In the genomic region with DNA sequence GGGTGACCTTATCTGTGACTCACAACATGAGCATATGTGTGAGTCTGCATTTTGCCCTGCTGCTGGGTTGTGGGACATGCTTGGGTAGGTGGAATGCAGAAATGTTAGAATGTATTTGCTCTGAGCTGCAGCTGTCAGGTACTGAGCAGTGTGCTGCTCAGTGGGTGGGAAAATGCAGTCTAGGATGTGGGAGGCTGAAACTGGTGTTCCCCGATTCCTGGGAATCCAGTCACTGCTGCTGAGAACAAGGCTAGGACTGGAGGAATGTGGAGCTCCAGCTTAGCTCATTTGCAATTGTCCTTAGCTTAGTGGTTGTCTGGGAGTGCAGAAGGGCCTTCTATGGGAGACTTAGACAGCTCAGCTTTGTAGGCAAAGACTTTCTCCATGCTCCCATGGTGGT, we compare ENCODE assay signal across 25 mouse cellular contexts. TPM values are rescaled to one million over a fixed set of nuclear protein-coding genes. Genes with fewer than 3 reads are reported as not detected.
"Had no signal": no experiment of that assay in that cellular context is flagged by ENCODE, and none has a peak within 500 bp of the region (broad histone marks: within the 10 kb centered on the region; RNA-seq: fewer than 3 reads in every experiment).

No protein-coding gene starts in this region.

- H3K4me1 ChIP-seq: lung, embryonic 15.5 days; megakaryocyte, embryonic 14.5 days; midbrain, embryonic 13.5 days; midbrain, embryonic 15.5 days; neural tube, embryonic 12.5 days; stomach, embryonic 15.5 days had no signal

- H3K27me3 ChIP-seq: lung, embryonic 15.5 days; megakaryocyte, embryonic 14.5 days; midbrain, embryonic 13.5 days; midbrain, embryonic 15.5 days; neural tube, embryonic 12.5 days; stomach, embryonic 15.5 days had no signal

- H3K9ac ChIP-seq: liver, postnatal 0 days; lung, embryonic 15.5 days; midbrain, embryonic 13.5 days; midbrain, embryonic 15.5 days; neural tube, embryonic 12.5 days; stomach, embryonic 15.5 days had no signal

- H3K36me3 ChIP-seq: lung, embryonic 15.5 days; midbrain, embryonic 13.5 days; midbrain, embryonic 15.5 days; neural tube, embryonic 12.5 days; stomach, embryonic 15.5 days had no signal

- H3K4me3 ChIP-seq: lung, embryonic 15.5 days; megakaryocyte, embryonic 14.5 days; midbrain, embryonic 13.5 days; midbrain, embryonic 15.5 days; neural tube, embryonic 12.5 days; stomach, embryonic 15.5 days had no signal

- DNase-seq: liver, postnatal 0 days; lung, adult 2 months; lung, postnatal 14 days; lung, postnatal 36 days; thymus, adult 2 months; thymus, postnatal 25 days; thymus, postnatal 4 days had no signal

- H3K27ac ChIP-seq: lung, embryonic 15.5 days; macrophage; midbrain, embryonic 13.5 days; midbrain, embryonic 15.5 days; neural tube, embryonic 12.5 days; stomach, embryonic 15.5 days; stomach, postnatal 0 days had no signal

- ATAC-seq: liver, postnatal 0 days; lung, postnatal 0 days; midbrain, embryonic 13.5 days; midbrain, embryonic 15.5 days had no signal

- H3K4me2 ChIP-seq: lung, embryonic 15.5 days; midbrain, embryonic 11.5 days; midbrain, embryonic 13.5 days; midbrain, embryonic 15.5 days; neural tube, embryonic 12.5 days; stomach, embryonic 15.5 days had no signal

- H3K9me3 ChIP-seq: lung, embryonic 15.5 days; midbrain, embryonic 15.5 days; stomach, embryonic 15.5 days had no signal

RNA-seq across cellular contexts. Expression of a gene that starts 37.8 kb away (rescaled TPM):
- total RNA-seq: megakaryocyte progenitor cell, adult 5-6 weeks; midbrain, postnatal 0 days; monocyte, adult 5-6 weeks; neutrophil, adult 5-6 weeks had no signal
- polyA plus RNA-seq: liver, postnatal 0 days; lung, adult 2 months; lung, embryonic 15.5 days; lung, postnatal 0 days; macrophage; midbrain, embryonic 11.5 days; midbrain, embryonic 13.5 days; midbrain, embryonic 15.5 days; midbrain, postnatal 0 days; neural tube, embryonic 12.5 days; neural tube, embryonic 14.5 days; spleen, adult 2 months; stomach, embryonic 15.5 days; stomach, postnatal 0 days; testis, adult 2 months; urinary bladder, adult 2 months had no signal
